Mouse (Mus musculus): ENCODE data around the gene Platr17.

DNA sequence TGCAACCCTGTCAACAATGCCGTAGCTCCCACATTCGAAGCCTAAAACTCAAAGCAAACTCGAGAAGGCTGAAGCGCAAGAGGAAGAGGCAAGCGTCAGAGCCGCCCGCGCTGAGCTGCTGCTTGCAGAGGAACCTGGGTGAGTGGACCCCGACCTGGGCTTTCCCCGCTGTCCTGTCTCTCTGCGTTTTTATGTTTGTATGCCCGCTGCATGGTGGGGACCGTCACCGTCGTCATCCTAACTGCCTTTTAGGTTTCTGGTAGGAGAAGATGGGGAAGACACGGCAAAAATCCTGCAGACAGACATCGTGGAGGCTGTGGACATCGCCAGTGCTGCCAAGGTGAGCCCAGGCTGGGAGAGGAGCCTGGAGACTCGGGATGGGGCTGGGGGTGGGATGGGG, 36.4 kb downstream of the Platr17 start:
- TF ChIP-seq EP300 (IDR thresholded peaks at IDR 0.05): no peak
- no peak for TF ChIP-seq CTCF (IDR thresholded peaks at IDR 0.05)
